Mouse (Mus musculus) megakaryocyte, embryonic 14.5 days (primary cell): ENCODE measurements around the gene Gsto2.

Experiments
- FLI1 ChIP-seq: IDR thresholded peaks from 2 replicates; pipeline ENCODE4 v1.6.1; 2012; ENCODE audit warnings: low read length, inconsistent platforms, mixed read lengths
- GATA1 ChIP-seq: IDR thresholded peaks from 3 replicates; pipeline ENCODE4 v1.6.1; 2012; ENCODE audit warnings: mixed read lengths, low read length, inconsistent platforms, borderline replicate concordance

GRCm38 (mm10) chr19:47867628-47868175, 2.4 kb downstream of the Gsto2 start:
- no peak for TF ChIP-seq GATA1
- no peak for TF ChIP-seq FLI1
